11 mouse cellular contexts compared by ENCODE assay signal in genomic region chr2:33205939-33206525, GRCm38 (mm10). TPM values are rescaled to one million over a fixed set of nuclear protein-coding genes. Genes with fewer than 3 reads are reported as not detected.
DNase-seq lines count a peak whose midpoint lies in the region; ATAC-seq lines count a peak whose summit lies in the region.
"Had no signal": no experiment of that assay in that cellular context is flagged by ENCODE, and none has a peak within 500 bp of the region (broad histone marks: within the 10 kb centered on the region; RNA-seq: fewer than 3 reads in every experiment).

No protein-coding gene starts in this region.

- H3K4me2 ChIP-seq in heart, embryonic 14.5 days (ENCODE audit: low read length), result no peak overlapping the region
- H3K4me2 ChIP-seq in hindbrain, embryonic 15.5 days, result no peak overlapping the region
- H3K4me2 ChIP-seq in stomach, embryonic 14.5 days (replicated peaks; ENCODE audit: low read depth, low read length), result no peak overlapping the region
- H3K4me2 ChIP-seq: midbrain, embryonic 12.5 days had no signal

- no peak overlapping the region for H3K4me3 ChIP-seq in heart, embryonic 14.5 days (ENCODE audit: control insufficient read depth in 1 of 2, insufficient read depth in 1 of 2, low read depth in 1 of 2, low read length in 2 of 2)
- no peak overlapping the region for H3K4me3 ChIP-seq in hindbrain, embryonic 15.5 days
- H3K4me3 ChIP-seq in stomach, embryonic 14.5 days (ENCODE audit: low read depth, low read length), result no peak overlapping the region
- H3K4me3 ChIP-seq: midbrain, embryonic 12.5 days had no signal

- no peak for ATAC-seq in heart, embryonic 14.5 days (ENCODE audit: insufficient number of reproducible peaks, insufficient read depth, low FRiP score, low read depth)
- no peak for ATAC-seq in hindbrain, embryonic 15.5 days (ENCODE audit: low FRiP score, low read depth)
- 0 out of 2 replicates have a peak, but pooled peaks have one; percentile 20 for ATAC-seq in stomach, embryonic 14.5 days (ENCODE audit: insufficient number of reproducible peaks, insufficient read depth, low FRiP score, low read depth)

- no peak for DNase-seq in heart, postnatal 4 days
- peak; percentile 48 for DNase-seq in right cerebral cortex, adult 18-20 months
- no peak for DNase-seq in right cerebral cortex, postnatal 4 days
- DNase-seq in thymus, postnatal 10 days (ENCODE audit: low spot score in 2 of 2), result no peak
- no peak for DNase-seq in spleen, adult 18-20 months
- DNase-seq: cerebellum, adult 11 months had no signal

- H3K9ac ChIP-seq in heart, embryonic 14.5 days (ENCODE audit: low read length), result no peak overlapping the region; the same call in 1 of the 2 replicates
- no peak overlapping the region for H3K9ac ChIP-seq in hindbrain, embryonic 15.5 days
- no peak overlapping the region for H3K9ac ChIP-seq in stomach, embryonic 14.5 days (replicated peaks; ENCODE audit: low read depth, low read length)
- H3K9ac ChIP-seq: midbrain, embryonic 12.5 days had no signal

- peak overlapping the region; percentile 68 to 71; a peak in 3 of 4 replicates for H3K27ac ChIP-seq in heart, embryonic 14.5 days (replicated peaks in 1 of 2; ENCODE audit: control insufficient read depth in 1 of 2, insufficient read depth in 1 of 2, low read depth in 2 of 2, low read length in 2 of 2)
- peak overlapping the region; percentile 57 for H3K27ac ChIP-seq in hindbrain, embryonic 15.5 days (replicated peaks)
- H3K27ac ChIP-seq in stomach, embryonic 14.5 days (ENCODE audit: low read length), result no peak overlapping the region

- peaks cover 55 to 72% of the 10 kb centered on the region in 2 experiments for H3K4me1 ChIP-seq in heart, embryonic 14.5 days (ENCODE audit: control insufficient read depth in 2 of 2, insufficient read depth in 2 of 2, low read length in 2 of 2)
- peaks cover 40% of the 10 kb centered on the region for H3K4me1 ChIP-seq in hindbrain, embryonic 15.5 days (replicated peaks)
- H3K4me1 ChIP-seq in stomach, embryonic 14.5 days (ENCODE audit: control insufficient read depth, insufficient read depth, low read length), result peaks cover 17% of the 10 kb centered on the region

- H3K9me3 ChIP-seq in heart, embryonic 14.5 days (ENCODE audit: control insufficient read depth, low read length), result no peaks in the 10 kb centered on the region
- no peaks in the 10 kb centered on the region for H3K9me3 ChIP-seq in hindbrain, embryonic 15.5 days
- H3K9me3 ChIP-seq in stomach, embryonic 14.5 days (ENCODE audit: control insufficient read depth, low read depth, low read length), result no peaks in the 10 kb centered on the region
- H3K9me3 ChIP-seq: G1E; midbrain, embryonic 12.5 days had no signal

- no peaks in the 10 kb centered on the region for H3K27me3 ChIP-seq in heart, embryonic 14.5 days (ENCODE audit: control insufficient read depth, insufficient read depth, low read length)
- no peaks in the 10 kb centered on the region for H3K27me3 ChIP-seq in hindbrain, embryonic 15.5 days
- no peaks in the 10 kb centered on the region for H3K27me3 ChIP-seq in stomach, embryonic 14.5 days (ENCODE audit: control insufficient read depth, insufficient read depth, low read length)
- H3K27me3 ChIP-seq: midbrain, embryonic 12.5 days had no signal

- H3K36me3 ChIP-seq in heart, embryonic 14.5 days (ENCODE audit: control insufficient read depth, insufficient read depth, low read length), result no peaks in the 10 kb centered on the region
- H3K36me3 ChIP-seq in hindbrain, embryonic 15.5 days, result no peaks in the 10 kb centered on the region
- H3K36me3 ChIP-seq in stomach, embryonic 14.5 days (ENCODE audit: control insufficient read depth, insufficient read depth, low read length), result no peaks in the 10 kb centered on the region
- H3K36me3 ChIP-seq: G1E; midbrain, embryonic 12.5 days had no signal

- 66% methylated on average over 14 of the region's 14 CpGs for WGBS in heart, embryonic 14.5 days
- WGBS in hindbrain, embryonic 15.5 days, result 41% methylated on average over 14 of the region's 14 CpGs
- 34% methylated on average over 14 of the region's 14 CpGs for WGBS in stomach, embryonic 14.5 days

RNA-seq across cellular contexts. Expression of gene Angptl2, which starts 9.8 kb away (rescaled TPM):
- polyA plus RNA-seq in heart, embryonic 14.5 days (2014; fragmentation: Nextera tagmentation; extraction: Ambion mirVana), result 51.4 and 58.2 TPM in 2 replicates
- total RNA-seq in heart, postnatal 4 days (2021), result 100 to 1,000 TPM; 108 to 126 TPM
- polyA plus RNA-seq in hindbrain, embryonic 15.5 days (2015; fragmentation: Nextera tagmentation; extraction: Ambion mirVana), result 18.4 and 18.5 TPM in 2 replicates
- polyA plus RNA-seq in stomach, embryonic 14.5 days (2014; fragmentation: Nextera tagmentation; extraction: Ambion mirVana), result 39.7 and 45.2 TPM in 2 replicates
- polyA plus RNA-seq: G1E had no signal
